Mouse (Mus musculus): ENCODE measurements at regions not wholly inside any gene's neighbourhood (a gene's known extent, or its start where the extent isn't known, plus 50 kb on each side); places are given as distances from the start of the nearest gene placed in this dataset.

DNA sequence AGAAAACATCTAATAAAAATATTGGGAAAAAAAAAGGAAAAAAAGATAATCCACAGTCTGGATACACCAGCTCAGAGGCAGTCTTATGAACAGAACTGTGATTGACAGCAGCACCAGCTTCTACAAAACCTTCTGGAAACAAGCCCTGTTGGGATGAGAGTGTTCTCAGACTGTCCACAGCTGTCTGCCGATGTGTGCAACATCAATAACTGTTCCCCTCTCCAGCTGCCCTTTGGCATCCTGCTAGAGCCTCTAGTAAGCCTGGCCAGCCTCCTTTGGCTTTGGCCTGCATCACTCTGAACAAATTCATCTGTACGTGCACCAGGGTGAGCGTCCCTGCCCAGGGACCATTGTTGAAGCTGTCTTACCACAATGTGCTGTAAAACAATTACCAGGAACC is 137.0 kb upstream of the Irs2 start:
- no peak for DNase-seq (ENCODE audit: extremely low spot score in 1 of 2, low spot score in 1 of 2)

- DNase-seq (ENCODE audit: extremely low spot score in 1 of 2, low spot score in 1 of 2) = no peak
Measured at GRCm38 (mm10) chr8:11140566-11140965, 132.3 kb upstream of the Irs2 start.

GRCm38 (mm10) chr8:11139294-11139693 is 131.0 kb upstream of the Irs2 start:
- DNase-seq (ENCODE audit: extremely low spot score in 1 of 2, low spot score in 1 of 2) = no peak

DNA sequence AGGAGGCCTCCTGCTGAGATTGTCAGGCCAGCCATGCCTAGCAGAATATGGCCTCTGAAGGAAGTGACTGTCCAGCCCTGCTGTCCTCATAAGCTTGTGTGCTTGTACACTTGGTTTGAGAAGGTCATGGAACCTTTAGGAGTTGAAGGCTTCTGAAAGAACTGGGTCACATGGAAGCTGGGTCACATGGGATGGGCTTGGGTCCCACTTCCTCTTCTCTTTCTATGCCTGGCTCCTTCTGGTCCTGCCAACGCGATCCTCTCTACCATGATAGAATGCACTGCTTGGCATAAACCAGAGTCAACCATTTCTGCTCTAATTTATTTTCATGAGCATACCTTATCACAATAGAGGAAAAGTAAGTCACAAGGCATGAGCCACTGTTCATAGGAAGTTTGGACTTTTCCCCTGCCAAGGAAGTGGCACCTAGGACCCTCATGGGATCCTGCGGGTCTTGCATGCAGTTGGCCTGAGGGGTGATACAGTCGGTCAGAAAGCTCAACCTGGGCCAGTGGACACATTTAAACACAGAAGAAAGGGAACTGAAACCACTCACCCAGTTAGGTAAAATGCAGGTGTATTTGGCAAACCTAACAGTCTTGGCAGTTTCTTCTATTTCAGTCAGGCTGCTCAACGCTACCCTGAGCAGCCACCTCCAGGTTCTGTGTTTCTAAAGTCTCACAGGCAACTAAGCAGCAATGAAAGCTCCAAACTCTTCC is 130.2 kb upstream of the Irs2 start:
- DNase-seq (ENCODE audit: extremely low spot score in 1 of 2, low spot score in 1 of 2) = no peak

DNA sequence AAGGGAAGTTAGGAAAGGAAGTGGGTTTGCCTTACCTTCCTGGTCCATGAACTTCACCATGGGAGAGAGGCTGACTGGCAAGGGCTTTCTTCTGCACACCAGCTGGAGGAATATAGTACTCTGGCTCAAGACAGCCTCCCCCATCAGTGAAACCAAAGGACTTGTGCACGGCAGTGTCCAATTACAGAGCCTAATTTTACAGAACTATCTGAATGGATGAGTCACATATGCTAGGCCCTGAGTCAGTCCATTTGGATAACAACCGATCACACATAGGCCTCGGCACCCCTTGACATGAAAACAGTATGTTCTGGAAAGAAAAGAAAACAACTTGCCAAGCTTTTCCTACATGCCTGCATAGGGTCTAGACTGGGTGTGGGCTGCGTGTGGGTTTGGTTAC is 128.3 kb upstream of the Irs2 start:
- DNase-seq (ENCODE audit: extremely low spot score in 1 of 2, low spot score in 1 of 2) = no peak

DNA sequence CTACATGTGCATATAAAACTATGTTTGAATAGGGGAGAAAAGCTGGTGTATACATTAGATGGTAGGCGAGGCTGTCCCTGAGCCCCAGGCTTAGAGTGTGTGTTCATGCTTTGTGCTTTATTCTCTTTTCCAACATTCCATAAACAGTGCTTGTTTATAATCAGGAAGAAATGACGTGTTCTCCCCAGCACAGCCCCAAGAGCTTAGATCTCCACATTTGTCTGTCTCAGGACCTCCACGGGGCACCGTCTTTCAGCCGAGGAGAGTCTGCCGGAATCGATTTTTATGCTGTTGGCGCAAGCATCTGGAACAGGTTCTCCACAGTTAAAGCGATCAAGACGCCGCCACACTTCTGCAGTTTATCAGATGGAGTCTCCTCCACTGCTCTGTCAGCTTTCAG is 126.9 kb upstream of the Irs2 start:
- no peak for DNase-seq (ENCODE audit: extremely low spot score in 1 of 2, low spot score in 1 of 2)

GRCm38 (mm10) chr8:11134562-11134961 is 126.3 kb upstream of the Irs2 start:
- no peak for DNase-seq (ENCODE audit: extremely low spot score in 1 of 2, low spot score in 1 of 2)

- DNase-seq (ENCODE audit: extremely low spot score in 1 of 2, low spot score in 1 of 2) = no peak
Measured at GRCm38 (mm10) chr8:11119030-11119634, 110.9 kb upstream of the Irs2 start.

- DNase-seq (ENCODE audit: extremely low spot score in 1 of 2, low spot score in 1 of 2) = no peak
Measured at GRCm38 (mm10) chr8:11116534-11116933, 108.3 kb upstream of the Irs2 start.

GRCm38 (mm10) chr8:11115210-11115609 is 107.0 kb upstream of the Irs2 start:
- no peak for DNase-seq (ENCODE audit: extremely low spot score in 1 of 2, low spot score in 1 of 2)

GRCm38 (mm10) chr8:11114531-11114930 is 106.3 kb upstream of the Irs2 start:
- DNase-seq (ENCODE audit: extremely low spot score in 1 of 2, low spot score in 1 of 2) = peak in 1 of 2 experiments; percentile 47

DNA sequence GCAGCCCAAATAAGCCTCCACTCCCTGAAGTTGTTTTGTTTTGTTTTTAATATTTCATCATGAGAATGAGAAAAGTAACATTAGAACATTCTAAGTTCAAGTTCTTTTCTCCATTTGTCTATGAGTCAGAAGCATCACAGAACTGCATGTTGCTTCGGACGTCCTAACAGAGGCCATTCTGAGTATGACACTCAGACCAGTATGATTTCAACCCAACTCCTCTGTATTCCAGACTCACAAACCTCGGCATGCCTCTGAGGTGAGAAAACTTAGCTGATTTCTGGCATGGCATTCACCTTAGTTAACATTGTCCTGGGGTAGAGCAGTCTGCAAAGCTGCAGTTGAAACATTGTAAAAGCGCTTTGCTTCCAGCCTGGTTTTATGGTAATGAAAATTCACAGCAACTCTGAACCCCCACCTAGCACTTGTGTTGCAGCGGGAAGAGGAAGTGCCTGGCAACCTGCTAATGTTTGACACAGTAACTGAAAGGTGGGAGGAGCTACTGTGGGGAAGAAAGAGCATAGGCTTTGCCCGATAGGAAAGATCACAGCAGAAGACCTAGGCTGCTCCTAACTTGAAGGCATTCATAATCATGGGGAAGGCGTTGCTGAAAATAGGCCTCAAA is 104.8 kb upstream of the Irs2 start:
- no peak for DNase-seq (ENCODE audit: extremely low spot score in 1 of 2, low spot score in 1 of 2)

- DNase-seq (ENCODE audit: extremely low spot score in 1 of 2, low spot score in 1 of 2) = no peak
Measured at GRCm38 (mm10) chr8:11111987-11112386, 103.7 kb upstream of the Irs2 start.

DNA sequence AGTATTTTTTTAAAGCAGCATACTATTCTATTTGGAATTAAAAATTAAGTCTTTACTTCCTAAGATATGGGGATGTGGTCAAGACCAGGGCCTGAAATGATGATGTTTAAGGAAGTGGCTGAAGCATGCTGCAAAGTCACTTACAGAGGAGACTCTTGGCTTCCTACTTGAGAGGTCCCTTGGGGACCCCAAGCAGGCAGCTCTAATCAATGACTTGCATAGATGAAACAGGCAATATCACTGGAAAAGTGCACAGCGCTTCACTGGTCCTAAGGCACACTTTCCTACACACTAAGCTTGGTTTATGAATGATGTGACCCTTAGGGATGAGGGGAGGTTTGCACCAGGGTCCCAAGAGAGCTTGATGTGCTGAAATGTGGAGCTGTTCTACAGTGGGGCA is 99.2 kb upstream of the Irs2 start:
- no peak for DNase-seq (ENCODE audit: extremely low spot score in 1 of 2, low spot score in 1 of 2)

DNA sequence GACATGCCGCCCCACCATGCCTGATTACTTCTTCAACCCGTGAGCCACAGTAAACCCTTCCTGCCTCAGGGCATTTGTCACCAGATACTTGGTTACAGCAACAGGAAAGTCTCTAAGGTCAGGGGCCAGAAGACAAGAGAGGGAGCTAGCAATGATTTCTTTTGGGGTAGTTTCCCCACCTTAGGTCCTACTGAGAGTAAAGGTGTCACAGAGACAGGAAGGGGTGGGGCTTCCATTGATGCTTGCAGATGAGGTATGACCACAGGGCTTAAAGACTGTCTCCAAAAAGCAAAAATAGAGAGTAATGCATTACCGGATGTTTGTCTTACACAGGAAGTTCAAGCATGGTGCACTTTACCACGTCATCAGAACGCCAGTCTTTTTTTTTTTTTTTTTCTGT is 98.8 kb upstream of the Irs2 start:
- no peak for DNase-seq (ENCODE audit: extremely low spot score in 1 of 2, low spot score in 1 of 2)

- no peak for DNase-seq (ENCODE audit: extremely low spot score in 1 of 2, low spot score in 1 of 2)
Measured at GRCm38 (mm10) chr8:11103745-11104607, 95.7 kb upstream of the Irs2 start.

DNA sequence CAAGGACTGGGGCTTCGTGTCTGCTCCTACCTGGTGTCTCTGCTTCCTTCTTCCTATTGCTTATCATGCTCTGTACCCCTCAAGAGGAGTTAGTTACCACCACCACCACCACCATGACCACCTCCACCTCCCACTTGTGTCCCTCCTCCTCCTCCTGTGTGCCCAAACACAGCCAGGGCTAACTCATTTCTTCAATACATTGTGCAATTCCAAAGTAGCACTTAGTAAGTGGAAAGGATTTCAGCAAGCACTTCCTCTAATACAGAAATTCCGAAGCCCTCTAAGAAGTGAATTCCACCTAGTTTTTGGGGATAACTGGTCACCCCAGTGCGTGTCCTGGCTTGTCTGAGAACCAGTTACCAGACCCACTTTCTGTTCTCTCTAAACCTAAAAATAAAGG is 92.1 kb upstream of the Irs2 start:
- no peak for DNase-seq (ENCODE audit: extremely low spot score in 1 of 2, low spot score in 1 of 2)

- no peak for DNase-seq (ENCODE audit: extremely low spot score in 1 of 2, low spot score in 1 of 2)
Measured at GRCm38 (mm10) chr8:11099591-11099855, 91.3 kb upstream of the Irs2 start.

DNA sequence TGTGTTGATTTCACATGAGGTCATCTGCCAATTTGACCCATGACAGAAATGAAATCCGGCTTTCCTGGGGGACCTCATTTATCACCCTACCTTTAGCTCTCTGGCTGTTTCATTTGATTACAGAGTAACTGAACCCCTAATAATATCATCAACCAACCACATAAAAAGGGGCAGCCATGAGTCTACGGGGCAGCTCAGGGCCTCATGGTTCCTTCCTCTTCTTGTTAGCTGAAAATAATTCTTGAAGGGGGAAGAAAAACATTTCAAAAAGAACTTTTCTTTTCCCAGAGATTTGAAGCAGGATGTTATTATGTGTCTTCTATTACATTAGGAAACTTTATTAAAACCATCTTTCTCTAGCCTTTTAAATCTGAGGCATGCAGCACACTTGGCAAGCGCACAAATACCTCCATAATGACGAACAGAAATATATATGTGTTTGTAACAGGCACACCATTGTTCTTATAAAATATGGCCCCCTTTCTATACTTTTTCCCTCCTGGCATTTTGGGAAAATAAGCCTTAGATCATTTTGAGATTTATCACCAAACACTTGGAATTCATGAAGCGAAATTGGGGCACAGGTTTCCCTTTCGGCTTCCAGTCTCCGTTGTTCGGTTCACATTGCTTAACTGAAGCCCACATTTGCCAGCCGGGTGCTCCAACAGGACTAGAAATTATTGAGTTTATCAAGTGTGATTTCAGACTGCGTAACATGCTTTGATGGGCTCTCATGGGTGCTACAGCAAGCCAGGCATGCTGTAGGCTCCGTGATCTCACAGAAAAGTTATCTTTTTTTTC is 90.7 kb upstream of the Irs2 start:
- DNase-seq (ENCODE audit: extremely low spot score in 1 of 2, low spot score in 1 of 2) = no peak

DNA sequence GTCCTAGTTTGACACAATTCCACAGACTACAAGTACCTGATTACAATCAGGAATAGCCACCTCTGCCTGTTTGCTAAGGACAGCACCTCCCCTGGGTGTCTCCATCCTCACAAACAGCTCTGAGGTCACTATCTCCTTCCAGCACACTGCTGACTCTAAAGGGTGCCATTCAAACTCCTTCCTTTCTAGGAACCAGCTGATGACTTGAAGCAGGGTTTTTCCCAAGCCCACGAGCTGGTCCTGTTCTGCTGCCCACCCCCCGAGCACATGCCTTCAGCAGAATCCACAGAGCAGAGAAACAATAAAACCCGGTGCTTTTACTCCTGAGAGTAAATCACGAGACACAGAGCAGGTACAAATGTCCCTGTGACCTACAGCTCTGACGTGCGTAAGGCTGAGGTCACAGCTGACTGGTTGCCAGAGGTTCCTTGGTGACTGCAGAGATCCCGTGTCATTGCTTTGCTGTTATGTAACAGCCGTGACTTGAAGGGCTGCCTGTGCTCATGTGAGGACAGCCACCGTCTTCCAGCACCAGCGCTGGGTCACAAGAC is 90.0 kb upstream of the Irs2 start:
- DNase-seq (ENCODE audit: extremely low spot score in 1 of 2, low spot score in 1 of 2) = no peak

Data from frontal cortex, adult 2 months (tissue).